Mouse (Mus musculus): ENCODE data around the gene Dusp3. TPM values are rescaled to one million over a fixed set of nuclear protein-coding genes. Genes with fewer than 3 reads are reported as not detected.

The Dusp3 gene
- polyA plus RNA-seq, 1 experiment from 2014 or later, result 21.7 TPM

- Histone ChIP-seq H3K4me2 (ENCODE audit: low read depth, low read length) (no peak overlapping the region), H3K4me3 (ENCODE audit: low read length) (no peak overlapping the region), H3K36me3 (ENCODE audit: control insufficient read depth, insufficient read depth, low read length) (no peaks in the 10 kb centered on the region), H3K9ac (ENCODE audit: low read length) (no peak overlapping the region), H3K27me3 (ENCODE audit: control insufficient read depth, insufficient read depth, low read depth, low read length) (no peaks in the 10 kb centered on the region), H3K27ac (ENCODE audit: low read length) (no peak overlapping the region), H3K4me1 (replicated peaks; ENCODE audit: control insufficient read depth, insufficient read depth, low read length) (no peaks in the 10 kb centered on the region), H3K9me3 (ENCODE audit: control insufficient read depth, low read length) (no peaks in the 10 kb centered on the region)
- WGBS, result 83% methylated on average over 1 of the region's 1 CpGs
- ATAC-seq (ENCODE audit: low read depth), result no peak
Observed at GRCm38 (mm10) chr11:102016136-102016535, 29.3 kb upstream of the Dusp3 start.

- Histone ChIP-seq H3K4me2 (ENCODE audit: low read depth, low read length) (no peak overlapping the region), H3K9ac (ENCODE audit: low read length) (no peak overlapping the region), H3K27me3 (ENCODE audit: control insufficient read depth, insufficient read depth, low read depth, low read length) (no peaks in the 10 kb centered on the region), H3K4me3 (ENCODE audit: low read length) (no peak overlapping the region), H3K4me1 (replicated peaks; ENCODE audit: control insufficient read depth, insufficient read depth, low read length) (no peaks in the 10 kb centered on the region), H3K27ac (ENCODE audit: low read length) (no peak overlapping the region), H3K36me3 (ENCODE audit: control insufficient read depth, insufficient read depth, low read length) (no peaks in the 10 kb centered on the region), H3K9me3 (ENCODE audit: control insufficient read depth, low read length) (no peaks in the 10 kb centered on the region)
- WGBS, result 65% methylated on average over 6 of the region's 6 CpGs
- no peak for ATAC-seq (ENCODE audit: low read depth)
Observed at GRCm38 (mm10) chr11:102015472-102015871, 28.7 kb upstream of the Dusp3 start.

GRCm38 (mm10) chr11:102013201-102013600 is 26.4 kb upstream of the Dusp3 start:
- WGBS, result 82% methylated on average over 8 of the region's 8 CpGs
- no peak overlapping the region for H3K4me2 ChIP-seq (ENCODE audit: low read depth, low read length)
- H3K36me3 ChIP-seq (ENCODE audit: control insufficient read depth, insufficient read depth, low read length), result no peaks in the 10 kb centered on the region
- no peak overlapping the region for H3K4me3 ChIP-seq (ENCODE audit: low read length)
- H3K27me3 ChIP-seq (ENCODE audit: control insufficient read depth, insufficient read depth, low read depth, low read length), result no peaks in the 10 kb centered on the region
- H3K27ac ChIP-seq (ENCODE audit: low read length), result no peak overlapping the region
- no peaks in the 10 kb centered on the region for H3K9me3 ChIP-seq (ENCODE audit: control insufficient read depth, low read length)
- no peak for ATAC-seq (ENCODE audit: low read depth)
- no peaks in the 10 kb centered on the region for H3K4me1 ChIP-seq (replicated peaks; ENCODE audit: control insufficient read depth, insufficient read depth, low read length)
- no peak overlapping the region for H3K9ac ChIP-seq (ENCODE audit: low read length)

- H3K27me3 ChIP-seq (ENCODE audit: control insufficient read depth, insufficient read depth, low read depth, low read length), result no peaks in the 10 kb centered on the region
- 70% methylated on average over 8 of the region's 8 CpGs for WGBS
- H3K4me1 ChIP-seq (replicated peaks; ENCODE audit: control insufficient read depth, insufficient read depth, low read length), result no peaks in the 10 kb centered on the region
- no peak for ATAC-seq (ENCODE audit: low read depth)
- H3K36me3 ChIP-seq (ENCODE audit: control insufficient read depth, insufficient read depth, low read length), result no peaks in the 10 kb centered on the region
- H3K9me3 ChIP-seq (ENCODE audit: control insufficient read depth, low read length), result no peaks in the 10 kb centered on the region
- no peak overlapping the region for H3K9ac ChIP-seq (ENCODE audit: low read length)
- no peak overlapping the region for H3K4me3 ChIP-seq (ENCODE audit: low read length)
- no peak overlapping the region for H3K4me2 ChIP-seq (ENCODE audit: low read depth, low read length)
- no peak overlapping the region for H3K27ac ChIP-seq (ENCODE audit: low read length)
Observed at GRCm38 (mm10) chr11:102011510-102011909, 24.7 kb upstream of the Dusp3 start.

- Histone ChIP-seq H3K4me2 (ENCODE audit: low read depth, low read length) (no peak overlapping the region), H3K9ac (ENCODE audit: low read length) (no peak overlapping the region), H3K4me3 (ENCODE audit: low read length) (no peak overlapping the region), H3K36me3 (ENCODE audit: control insufficient read depth, insufficient read depth, low read length) (no peaks in the 10 kb centered on the region), H3K9me3 (ENCODE audit: control insufficient read depth, low read length) (no peaks in the 10 kb centered on the region), H3K27ac (ENCODE audit: low read length) (no peak overlapping the region), H3K4me1 (replicated peaks; ENCODE audit: control insufficient read depth, insufficient read depth, low read length) (no peaks in the 10 kb centered on the region), H3K27me3 (ENCODE audit: control insufficient read depth, insufficient read depth, low read depth, low read length) (no peaks in the 10 kb centered on the region)
- 81% methylated on average over 13 of the region's 13 CpGs for WGBS
- no peak for ATAC-seq (ENCODE audit: low read depth)
Observed at GRCm38 (mm10) chr11:102010140-102010539, 23.3 kb upstream of the Dusp3 start.

- H3K9ac ChIP-seq (ENCODE audit: low read length), result no peak overlapping the region
- H3K4me3 ChIP-seq (ENCODE audit: low read length), result no peak overlapping the region
- 61% methylated on average over 15 of the region's 15 CpGs for WGBS
- H3K4me1 ChIP-seq (replicated peaks; ENCODE audit: control insufficient read depth, insufficient read depth, low read length), result no peaks in the 10 kb centered on the region
- H3K27ac ChIP-seq (ENCODE audit: low read length), result no peak overlapping the region
- H3K9me3 ChIP-seq (ENCODE audit: control insufficient read depth, low read length), result no peaks in the 10 kb centered on the region
- H3K4me2 ChIP-seq (ENCODE audit: low read depth, low read length), result no peak overlapping the region
- H3K36me3 ChIP-seq (ENCODE audit: control insufficient read depth, insufficient read depth, low read length), result no peaks in the 10 kb centered on the region
- H3K27me3 ChIP-seq (ENCODE audit: control insufficient read depth, insufficient read depth, low read depth, low read length), result no peaks in the 10 kb centered on the region
- ATAC-seq (ENCODE audit: low read depth), result peak; percentile 64
Observed at GRCm38 (mm10) chr11:102008954-102009637, 22.3 kb upstream of the Dusp3 start.

- H3K9ac ChIP-seq (ENCODE audit: low read length), result no peak overlapping the region
- no peak for ATAC-seq (ENCODE audit: low read depth)
- no peaks in the 10 kb centered on the region for H3K27me3 ChIP-seq (ENCODE audit: control insufficient read depth, insufficient read depth, low read depth, low read length)
- WGBS, result 86% methylated on average over 8 of the region's 8 CpGs
- no peak overlapping the region for H3K4me3 ChIP-seq (ENCODE audit: low read length)
- no peak overlapping the region for H3K27ac ChIP-seq (ENCODE audit: low read length)
- no peaks in the 10 kb centered on the region for H3K9me3 ChIP-seq (ENCODE audit: control insufficient read depth, low read length)
- no peaks in the 10 kb centered on the region for H3K36me3 ChIP-seq (ENCODE audit: control insufficient read depth, insufficient read depth, low read length)
- no peaks in the 10 kb centered on the region for H3K4me1 ChIP-seq (replicated peaks; ENCODE audit: control insufficient read depth, insufficient read depth, low read length)
- H3K4me2 ChIP-seq (ENCODE audit: low read depth, low read length), result no peak overlapping the region
Observed at GRCm38 (mm10) chr11:102008372-102008771, 21.6 kb upstream of the Dusp3 start.

- H3K4me3 ChIP-seq (ENCODE audit: low read length), result no peak overlapping the region
- WGBS, result 86% methylated on average over 5 of the region's 5 CpGs
- H3K9me3 ChIP-seq (ENCODE audit: control insufficient read depth, low read length), result no peaks in the 10 kb centered on the region
- no peaks in the 10 kb centered on the region for H3K36me3 ChIP-seq (ENCODE audit: control insufficient read depth, insufficient read depth, low read length)
- no peak overlapping the region for H3K9ac ChIP-seq (ENCODE audit: low read length)
- ATAC-seq (ENCODE audit: low read depth), result no peak
- no peak overlapping the region for H3K27ac ChIP-seq (ENCODE audit: low read length)
- no peaks in the 10 kb centered on the region for H3K4me1 ChIP-seq (replicated peaks; ENCODE audit: control insufficient read depth, insufficient read depth, low read length)
- H3K27me3 ChIP-seq (ENCODE audit: control insufficient read depth, insufficient read depth, low read depth, low read length), result no peaks in the 10 kb centered on the region
- no peak overlapping the region for H3K4me2 ChIP-seq (ENCODE audit: low read depth, low read length)
Observed at GRCm38 (mm10) chr11:102006688-102007087, 19.9 kb upstream of the Dusp3 start.

GRCm38 (mm10) chr11:102006271-102006670 is 19.5 kb upstream of the Dusp3 start:
- 66% methylated on average over 9 of the region's 9 CpGs for WGBS
- Histone ChIP-seq H3K36me3 (ENCODE audit: control insufficient read depth, insufficient read depth, low read length) (no peaks in the 10 kb centered on the region), H3K4me3 (ENCODE audit: low read length) (no peak overlapping the region), H3K9me3 (ENCODE audit: control insufficient read depth, low read length) (no peaks in the 10 kb centered on the region), H3K27me3 (ENCODE audit: control insufficient read depth, insufficient read depth, low read depth, low read length) (no peaks in the 10 kb centered on the region), H3K27ac (ENCODE audit: low read length) (no peak overlapping the region), H3K9ac (ENCODE audit: low read length) (no peak overlapping the region), H3K4me1 (replicated peaks; ENCODE audit: control insufficient read depth, insufficient read depth, low read length) (no peaks in the 10 kb centered on the region), H3K4me2 (ENCODE audit: low read depth, low read length) (no peak overlapping the region)
- ATAC-seq (ENCODE audit: low read depth), result no peak

- no peak for ATAC-seq (ENCODE audit: low read depth)
- no peaks in the 10 kb centered on the region for H3K4me1 ChIP-seq (replicated peaks; ENCODE audit: control insufficient read depth, insufficient read depth, low read length)
- H3K9ac ChIP-seq (ENCODE audit: low read length), result no peak overlapping the region
- H3K27me3 ChIP-seq (ENCODE audit: control insufficient read depth, insufficient read depth, low read depth, low read length), result no peaks in the 10 kb centered on the region
- 87% methylated on average over 8 of the region's 8 CpGs for WGBS
- H3K4me2 ChIP-seq (ENCODE audit: low read depth, low read length), result no peak overlapping the region
- H3K4me3 ChIP-seq (ENCODE audit: low read length), result no peak overlapping the region
- H3K9me3 ChIP-seq (ENCODE audit: control insufficient read depth, low read length), result no peaks in the 10 kb centered on the region
- H3K36me3 ChIP-seq (ENCODE audit: control insufficient read depth, insufficient read depth, low read length), result no peaks in the 10 kb centered on the region
- no peak overlapping the region for H3K27ac ChIP-seq (ENCODE audit: low read length)
Observed at GRCm38 (mm10) chr11:102004251-102004650, 17.4 kb upstream of the Dusp3 start.

Measured in lung, embryonic 16.5 days (tissue).